Mouse (Mus musculus) mature B cell (primary cell): ENCODE data around the gene Gm8374.
"Not testable (repeated sequence)": the region's sequence is repeated elsewhere in the genome, so short reads cannot be mapped to it uniquely, and the experiment has no call there.

Experiments used
- in situ Hi-C: fragments of 300-500 bp; cut with MboI; formaldehyde crosslinking; loops from 2 replicates; pipeline ENCODE4 v1.14.3; 2019

Gm8374 gene

GRCm38 (mm10) chr14:7365034-7365433 is at the start of gene Gm8374:
Gm8374 (minus strand) TSS chr14:7365134.
- in situ Hi-C loops, result not testable (repeated sequence)

GRCm38 (mm10) chr14:7332295-7332694 is 32.6 kb downstream of the Gm8374 start, which contains the start of gene Gm5797:
Gm5797 (minus strand) TSS chr14:7332395.
- in situ Hi-C loops, result not testable (repeated sequence)

- in situ Hi-C loops, result not testable (repeated sequence)
Measured at GRCm38 (mm10) chr14:7315093-7315492, 49.8 kb downstream of the Gm8374 start.

GRCm38 (mm10) chr14:7314661-7315060 is 50.3 kb downstream of the Gm8374 start, which contains the start of gene Gm3739:
Gm3739 (minus strand) TSS chr14:7315049.
- in situ Hi-C loops, result not testable (repeated sequence)
